Mouse (Mus musculus): ENCODE measurements around the gene Svep1.

GRCm38 (mm10) chr4:58245544-58245943, 38.9 kb upstream of the Svep1 start:
- no peak for TF ChIP-seq CTCF (IDR thresholded peaks at IDR 0.05; ENCODE audit: control insufficient read depth, insufficient read depth, insufficient replicate concordance, low read depth, low read length)
- no peak for TF ChIP-seq POLR2A (IDR thresholded peaks at IDR 0.05; ENCODE audit: control insufficient read depth, low read depth, low read length)

All from testis, adult 2 months (tissue).